Mouse (Mus musculus) embryo, embryonic 10.5 days (tissue): Measurements from ENCODE around the gene F10.

Experiments used
- DNase-seq: peaks from one replicate; pipeline ENCODE4 v3.0.0-alpha.2; 2015; ENCODE audit warnings: low spot score

The F10 gene

GRCm38 (mm10) chr8:13037015-13037414, at the start of gene F10:
F10 (plus strand) TSS chr8:13037308.
- DNase-seq: no peak

GRCm38 (mm10) chr8:12987571-12987970, 49.5 kb upstream of the F10 start:
- no peak for DNase-seq

GRCm38 (mm10) chr8:12988722-12989430, 48.2 kb upstream of the F10 start:
- DNase-seq: no peak

GRCm38 (mm10) chr8:12991411-12991810, 45.7 kb upstream of the F10 start:
- DNase-seq: no peak

GRCm38 (mm10) chr8:12994468-12994867, 42.6 kb upstream of the F10 start:
- no peak for DNase-seq

- no peak for DNase-seq
Measured at GRCm38 (mm10) chr8:12995481-12995880, 41.6 kb upstream of the F10 start.

GRCm38 (mm10) chr8:12996831-12997275, 40.3 kb upstream of the F10 start:
- DNase-seq: peak; percentile 22

GRCm38 (mm10) chr8:12998331-12998730, 38.8 kb upstream of the F10 start:
- DNase-seq: no peak

GRCm38 (mm10) chr8:12999793-13000192, 37.3 kb upstream of the F10 start:
- no peak for DNase-seq

- no peak for DNase-seq
Measured at GRCm38 (mm10) chr8:13007458-13007857, 29.6 kb upstream of the F10 start.

GRCm38 (mm10) chr8:13010313-13010712, 26.8 kb upstream of the F10 start:
- DNase-seq: no peak

- DNase-seq: no peak
Measured at GRCm38 (mm10) chr8:13019560-13019959, 17.5 kb upstream of the F10 start.

- no peak for DNase-seq
Measured at GRCm38 (mm10) chr8:13021830-13022229, 15.3 kb upstream of the F10 start.

GRCm38 (mm10) chr8:13025487-13026224, 11.5 kb upstream of the F10 start, which contains the start of gene F7:
F7 (plus strand) TSS chr8:13026034.
- peak; percentile 36 for DNase-seq

- DNase-seq: no peak
Measured at GRCm38 (mm10) chr8:13027615-13028014, 9.5 kb upstream of the F10 start.

GRCm38 (mm10) chr8:13028482-13028881, 8.6 kb upstream of the F10 start:
- DNase-seq: no peak

GRCm38 (mm10) chr8:13036346-13036812, 729 bp upstream of the F10 start:
- DNase-seq: no peak

GRCm38 (mm10) chr8:13037569-13037968, 461 bp downstream of the F10 start:
- DNase-seq: no peak

- no peak for DNase-seq
Measured at GRCm38 (mm10) chr8:13039054-13039453, 1.9 kb downstream of the F10 start.

- no peak for DNase-seq
Measured at GRCm38 (mm10) chr8:13041459-13041858, 4.4 kb downstream of the F10 start.

GRCm38 (mm10) chr8:13047652-13048051, 10.5 kb downstream of the F10 start:
- DNase-seq: no peak

GRCm38 (mm10) chr8:13050550-13050949, 13.4 kb downstream of the F10 start:
- DNase-seq: no peak

- DNase-seq: no peak
Measured at GRCm38 (mm10) chr8:13057351-13057750, 20.2 kb downstream of the F10 start.
